Mouse (Mus musculus): ENCODE data around the gene Crb1. TPM values are rescaled to one million over a fixed set of nuclear protein-coding genes. Genes with fewer than 3 reads are reported as not detected.

The Crb1 gene
- polyA plus RNA-seq, 1 experiment from 2014 or later = not detected

DNA sequence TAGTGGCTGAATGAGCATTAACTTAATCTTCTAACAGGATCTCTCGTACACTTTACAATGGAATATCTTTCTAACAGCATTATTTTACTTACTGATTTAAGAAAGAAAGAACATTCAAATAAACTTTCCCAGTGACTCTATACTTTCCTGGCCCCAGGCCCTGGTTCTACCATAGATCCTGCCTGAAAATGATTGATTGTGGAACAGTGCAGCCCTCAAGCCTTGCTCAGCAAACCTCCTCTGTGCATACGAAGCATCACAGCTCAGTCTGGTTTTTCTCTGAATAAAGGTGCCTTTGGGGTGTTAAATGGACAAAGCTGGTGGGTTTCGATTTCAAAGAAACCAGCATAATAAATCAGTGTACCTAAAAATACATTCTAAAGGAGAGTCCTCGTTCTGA is 153.1 kb downstream of the Crb1 start:
- no peak overlapping the region for H3K9ac ChIP-seq (replicated peaks)
- H3K9me3 ChIP-seq (ENCODE audit: low read length) = no peaks in the 10 kb centered on the region
- H3K4me3 ChIP-seq (ENCODE audit: low read depth, low read length) = no peak overlapping the region
- H3K27ac ChIP-seq (ENCODE audit: low read depth) = no peak overlapping the region
- DNase-seq = no peak
- TF ChIP-seq EP300 (IDR thresholded peaks at IDR 0.05; ENCODE audit: low read depth) = no peak
- TF ChIP-seq CTCF (IDR thresholded peaks at IDR 0.05; ENCODE audit: low read depth) = no peak
- no peaks in the 10 kb centered on the region for H3K4me1 ChIP-seq (ENCODE audit: insufficient read depth)
- WGBS (ENCODE audit: insufficient replicate concordance) = 74% methylated on average over 4 of the region's 4 CpGs
- H3K36me3 ChIP-seq (replicated peaks; ENCODE audit: insufficient read depth, low read length) = no peaks in the 10 kb centered on the region
- ATAC-seq = no peak
- no peak overlapping the region for H3K4me2 ChIP-seq (ENCODE audit: low read depth, low read length)
- H3K27me3 ChIP-seq (ENCODE audit: insufficient read depth, low read length) = no peaks in the 10 kb centered on the region

DNA sequence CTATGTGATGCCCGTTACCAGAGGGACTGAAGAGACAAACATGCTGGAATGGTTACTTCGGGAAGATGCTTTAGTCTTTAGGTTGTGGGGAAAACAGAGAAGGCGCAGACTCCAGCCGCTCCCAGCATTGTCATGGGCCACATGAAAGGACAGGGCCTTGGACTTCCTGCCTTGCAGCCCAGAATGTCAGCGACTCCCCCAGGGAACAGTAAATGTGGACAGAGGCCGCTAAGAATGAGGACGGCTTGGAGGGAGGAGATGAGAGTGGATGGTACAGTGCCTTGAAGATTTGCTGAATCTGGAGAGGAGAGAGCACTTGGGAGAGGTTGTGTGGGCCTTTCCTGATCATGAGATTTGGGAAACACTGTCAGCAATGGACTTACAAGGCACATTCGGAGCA is 161.6 kb downstream of the Crb1 start:
- WGBS (ENCODE audit: insufficient replicate concordance) = 60% methylated on average over 8 of the region's 8 CpGs
- Histone ChIP-seq H3K9me3 (ENCODE audit: low read length) (no peaks in the 10 kb centered on the region), H3K4me2 (ENCODE audit: low read depth, low read length) (no peak overlapping the region), H3K27ac (ENCODE audit: low read depth) (no peak overlapping the region), H3K27me3 (ENCODE audit: insufficient read depth, low read length) (no peaks in the 10 kb centered on the region), H3K4me3 (ENCODE audit: low read depth, low read length) (no peak overlapping the region), H3K4me1 (ENCODE audit: insufficient read depth) (no peaks in the 10 kb centered on the region), H3K9ac (replicated peaks) (no peak overlapping the region), H3K36me3 (replicated peaks; ENCODE audit: insufficient read depth, low read length) (no peaks in the 10 kb centered on the region)
- DNase-seq (no peak), ATAC-seq (no peak)
- TF ChIP-seq EP300 (IDR thresholded peaks at IDR 0.05; ENCODE audit: low read depth) (no peak), CTCF (IDR thresholded peaks at IDR 0.05; ENCODE audit: low read depth) (no peak)

DNA sequence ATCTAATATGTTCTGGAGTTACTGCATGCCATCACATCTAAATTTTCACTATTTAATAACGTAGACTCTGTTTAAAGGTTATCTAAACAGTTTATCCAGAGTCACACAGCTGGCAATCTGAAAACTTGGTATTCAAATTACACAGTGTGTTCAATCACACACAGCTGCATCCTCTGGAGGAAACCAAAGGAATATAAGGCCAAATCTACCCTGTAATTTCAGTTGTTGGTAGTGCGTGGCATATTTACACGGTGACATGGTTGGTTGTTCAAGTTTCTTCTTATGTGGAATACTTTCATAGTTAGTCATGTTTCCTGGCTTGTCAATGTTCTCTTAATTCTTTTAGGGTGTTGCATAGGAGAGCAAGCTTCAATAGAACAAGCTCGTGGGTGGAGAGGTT is 166.4 kb downstream of the Crb1 start:
- Histone ChIP-seq H3K4me2 (ENCODE audit: low read depth, low read length) (no peak overlapping the region), H3K27me3 (ENCODE audit: insufficient read depth, low read length) (no peaks in the 10 kb centered on the region), H3K27ac (ENCODE audit: low read depth) (no peak overlapping the region), H3K36me3 (replicated peaks; ENCODE audit: insufficient read depth, low read length) (no peaks in the 10 kb centered on the region), H3K4me1 (ENCODE audit: insufficient read depth) (no peaks in the 10 kb centered on the region; the same call in 1 of the 2 replicates), H3K9ac (replicated peaks) (no peak overlapping the region), H3K9me3 (ENCODE audit: low read length) (no peaks in the 10 kb centered on the region), H3K4me3 (ENCODE audit: low read depth, low read length) (no peak overlapping the region)
- 69% methylated on average over 4 of the region's 4 CpGs for WGBS (ENCODE audit: insufficient replicate concordance)
- no peak for ATAC-seq
- DNase-seq = no peak
- TF ChIP-seq EP300 (IDR thresholded peaks at IDR 0.05; ENCODE audit: low read depth) (no peak), CTCF (IDR thresholded peaks at IDR 0.05; ENCODE audit: low read depth) (no peak)

DNA sequence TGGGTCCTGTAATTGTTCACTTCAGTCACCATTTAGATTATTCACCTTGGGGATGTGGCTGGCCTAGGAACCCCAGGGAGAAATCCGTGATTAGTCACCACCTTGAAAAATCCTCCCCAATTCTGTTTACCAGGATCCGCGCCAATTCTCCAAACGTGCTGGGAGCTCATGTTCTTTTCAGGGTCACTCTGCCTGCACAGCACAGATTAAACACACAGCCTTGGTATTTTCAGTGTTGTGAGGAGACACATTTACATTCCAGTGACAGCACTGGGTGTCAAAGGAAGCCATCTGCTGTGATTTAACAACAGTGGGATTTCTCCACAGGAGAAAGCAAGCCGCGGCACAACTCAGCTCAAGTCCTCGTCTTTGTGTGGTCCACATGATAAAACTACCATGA is 167.1 kb downstream of the Crb1 start:
- H3K27me3 ChIP-seq (ENCODE audit: insufficient read depth, low read length) = no peaks in the 10 kb centered on the region
- no peak overlapping the region for H3K4me2 ChIP-seq (ENCODE audit: low read depth, low read length)
- no peaks in the 10 kb centered on the region for H3K9me3 ChIP-seq (ENCODE audit: low read length)
- no peak overlapping the region for H3K9ac ChIP-seq (replicated peaks)
- H3K4me1 ChIP-seq (ENCODE audit: insufficient read depth) = no peaks in the 10 kb centered on the region; the same call in 1 of the 2 replicates
- H3K27ac ChIP-seq (ENCODE audit: low read depth) = no peak overlapping the region
- WGBS (ENCODE audit: insufficient replicate concordance) = 56% methylated on average over 7 of the region's 7 CpGs
- ATAC-seq (no peak), DNase-seq (no peak)
- no peaks in the 10 kb centered on the region for H3K36me3 ChIP-seq (replicated peaks; ENCODE audit: insufficient read depth, low read length)
- TF ChIP-seq CTCF (IDR thresholded peaks at IDR 0.05; ENCODE audit: low read depth) (no peak), EP300 (IDR thresholded peaks at IDR 0.05; ENCODE audit: low read depth) (no peak)
- H3K4me3 ChIP-seq (ENCODE audit: low read depth, low read length) = no peak overlapping the region

DNA sequence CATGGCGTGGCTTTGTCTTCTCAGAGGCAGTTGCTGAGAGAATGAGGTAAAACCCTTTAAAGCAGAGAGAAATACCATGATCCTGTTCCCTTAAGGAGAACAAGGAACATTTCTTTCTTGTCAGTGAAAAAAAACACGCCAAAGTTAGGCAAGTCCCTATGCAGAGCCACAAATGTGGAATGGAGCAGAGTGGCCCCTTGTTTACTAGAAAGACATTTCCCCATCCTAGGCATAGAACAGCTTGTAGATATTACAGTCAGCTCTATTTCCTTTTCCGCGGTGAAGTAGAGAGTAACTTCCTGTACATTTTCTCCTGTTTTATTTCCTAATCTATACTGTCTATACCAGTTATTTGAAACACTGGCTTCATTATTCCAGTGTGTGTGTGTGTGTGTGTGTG is 170.6 kb downstream of the Crb1 start:
- 46% methylated on average over 4 of the region's 4 CpGs for WGBS (ENCODE audit: insufficient replicate concordance)
- Histone ChIP-seq H3K27ac (ENCODE audit: low read depth) (no peak overlapping the region), H3K4me1 (ENCODE audit: insufficient read depth) (no peaks in the 10 kb centered on the region; the same call in 1 of the 2 replicates), H3K4me2 (ENCODE audit: low read depth, low read length) (no peak overlapping the region), H3K36me3 (replicated peaks; ENCODE audit: insufficient read depth, low read length) (no peaks in the 10 kb centered on the region), H3K27me3 (ENCODE audit: insufficient read depth, low read length) (no peaks in the 10 kb centered on the region), H3K4me3 (ENCODE audit: low read depth, low read length) (no peak overlapping the region), H3K9ac (replicated peaks) (no peak overlapping the region), H3K9me3 (ENCODE audit: low read length) (no peaks in the 10 kb centered on the region)
- TF ChIP-seq CTCF (IDR thresholded peaks at IDR 0.05; ENCODE audit: low read depth) = no peak
- TF ChIP-seq EP300 (IDR thresholded peaks at IDR 0.05; ENCODE audit: low read depth) = no peak
- DNase-seq (no peak), ATAC-seq (no peak)

DNA sequence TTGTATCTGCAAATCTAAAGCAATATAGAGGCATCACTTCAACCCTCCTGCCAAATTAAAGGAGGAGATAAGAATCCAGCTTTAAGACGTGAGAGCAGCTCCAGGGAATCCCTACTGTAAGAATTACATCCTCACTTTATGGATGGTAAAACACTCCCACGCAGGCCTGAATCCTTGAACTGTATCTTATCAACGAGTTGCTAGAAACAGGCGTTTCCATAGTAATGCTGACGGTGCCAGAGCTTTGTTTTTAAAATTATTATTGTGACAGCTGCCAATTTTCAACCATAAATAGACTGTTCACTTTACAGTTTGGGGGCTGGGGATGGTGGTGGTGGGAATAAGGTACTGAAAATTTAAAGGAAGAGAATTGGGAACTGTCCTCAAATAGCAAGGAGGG is 173.9 kb downstream of the Crb1 start:
- H3K36me3 ChIP-seq (replicated peaks; ENCODE audit: insufficient read depth, low read length) = no peaks in the 10 kb centered on the region
- 57% methylated on average over 5 of the region's 5 CpGs for WGBS (ENCODE audit: insufficient replicate concordance)
- ATAC-seq = no peak

More for the DNA sequence above, 173.9 kb downstream of the Crb1 start:
- H3K27ac ChIP-seq (ENCODE audit: low read depth) = no peak overlapping the region
- no peaks in the 10 kb centered on the region for H3K27me3 ChIP-seq (ENCODE audit: insufficient read depth, low read length)
- DNase-seq = no peak
- H3K9ac ChIP-seq (replicated peaks) = no peak overlapping the region
- TF ChIP-seq CTCF (IDR thresholded peaks at IDR 0.05; ENCODE audit: low read depth) (no peak), EP300 (IDR thresholded peaks at IDR 0.05; ENCODE audit: low read depth) (no peak)
- no peak overlapping the region for H3K4me3 ChIP-seq (ENCODE audit: low read depth, low read length)
- no peaks in the 10 kb centered on the region for H3K4me1 ChIP-seq (ENCODE audit: insufficient read depth)
- H3K4me2 ChIP-seq (ENCODE audit: low read depth, low read length) = no peak overlapping the region
- H3K9me3 ChIP-seq (ENCODE audit: low read length) = no peaks in the 10 kb centered on the region

Measured in liver, postnatal 0 days (tissue).